Mouse (Mus musculus) heart, embryonic 10.5 days (tissue): ENCODE data around the gene Rnasel. TPM values are rescaled to one million over a fixed set of nuclear protein-coding genes. Genes with fewer than 3 reads are reported as not detected.

Source experiments
- DNase-seq: peaks from one replicate; pipeline ENCODE4 v3.0.0-alpha.2; 2017; ENCODE audit warnings: low spot score
- H3K27ac ChIP-seq: fragments of 300-500 bp; sonication (generic); 2 replicates; pipeline ENCODE4 v1.5.1; 2016; ENCODE audit warnings: mild to moderate bottlenecking
- H3K27me3 ChIP-seq: fragments of 300-500 bp; sonication (generic); 2 replicates; pipeline ENCODE4 v1.6.1; 2016; ENCODE audit warnings: mild to moderate bottlenecking; ENCODE audit not compliant: poor library complexity, insufficient read depth, severe bottlenecking
- H3K36me3 ChIP-seq: fragments of 300-500 bp; sonication (generic); 2 replicates; pipeline ENCODE4 v1.6.1; 2016; ENCODE audit warnings: mild to moderate bottlenecking, moderate library complexity
- H3K4me1 ChIP-seq: fragments of 300-500 bp; sonication (generic); 2 replicates; pipeline ENCODE4 v1.6.1; 2016; ENCODE audit warnings: mild to moderate bottlenecking
- H3K4me3 ChIP-seq: fragments of 300-500 bp; sonication (generic); 2 replicates; pipeline ENCODE4 v1.5.1; 2016; ENCODE audit warnings: mild to moderate bottlenecking, moderate library complexity
- H3K9me3 ChIP-seq: fragments of 300-500 bp; sonication (generic); 2 replicates; pipeline ENCODE4 v1.6.1; 2016; ENCODE audit warnings: mild to moderate bottlenecking, moderate library complexity
- WGBS: fragments of 180-500 bp; shearing (Covaris S2); methylation state at CpG from one replicate; pipeline ENCODE4 v1.1.7; 2016; 5-methylcytosine and 5-hydroxymethylcytosine counted together
- polyA plus RNA-seq: library from polyadenylated mRNA; unstranded; fragments of >200 nt; fragmentation: Nextera tagmentation; extraction: Ambion mirVana; gene quantifications from 2 replicates; pipeline ENCODE4 v1.2.1, GENCODE M21; 2016

The Rnasel gene
- polyA plus RNA-seq, 1 experiment from 2014 or later: 4.4 TPM

- Histone ChIP-seq H3K36me3 (no peaks in the 10 kb centered on the region), H3K27ac (no peak overlapping the region), H3K9me3 (no peaks in the 10 kb centered on the region), H3K4me1 (no peaks in the 10 kb centered on the region), H3K27me3 (no peaks in the 10 kb centered on the region), H3K4me3 (no peak overlapping the region)
- 80% methylated on average over 7 of the region's 7 CpGs for WGBS
- DNase-seq: no peak
Measured at GRCm38 (mm10) chr1:153802691-153803090, 53.5 kb downstream of the Rnasel start.

GRCm38 (mm10) chr1:153803530-153803929 is 54.3 kb downstream of the Rnasel start:
- WGBS: 71% methylated on average over 8 of the region's 8 CpGs
- DNase-seq: no peak
- Histone ChIP-seq H3K36me3 (no peaks in the 10 kb centered on the region), H3K4me1 (no peaks in the 10 kb centered on the region), H3K27ac (no peak overlapping the region), H3K4me3 (no peak overlapping the region), H3K9me3 (no peaks in the 10 kb centered on the region), H3K27me3 (no peaks in the 10 kb centered on the region)

GRCm38 (mm10) chr1:153807390-153807993 is 58.3 kb downstream of the Rnasel start:
- Histone ChIP-seq H3K27me3 (no peaks in the 10 kb centered on the region), H3K4me1 (no peaks in the 10 kb centered on the region), H3K27ac (no peak overlapping the region), H3K36me3 (no peaks in the 10 kb centered on the region), H3K4me3 (no peak overlapping the region), H3K9me3 (no peaks in the 10 kb centered on the region)
- WGBS: 38% methylated on average over 13 of the region's 13 CpGs
- no peak for DNase-seq

Other genes with a start within 250 kb of the Rnasel start
- gene Npl, start 199.4 kb upstream of the Rnasel start, polyA plus RNA-seq: 8.0 and 8.4 TPM in 2 replicates
- gene Rgs8, start 96.4 kb upstream of the Rnasel start, polyA plus RNA-seq: 0.54 and 0.55 TPM in 2 replicates
- 2.6 and 2.9 TPM in 2 replicates for gene Rgs16, start 9.1 kb upstream of the Rnasel start, polyA plus RNA-seq
- gene Rgsl1, start 94.7 kb downstream of the Rnasel start, polyA plus RNA-seq: not detected in 2 replicates
- 0.10 and 0.41 TPM in 2 replicates for gene Teddm1b, start 124.9 kb downstream of the Rnasel start, polyA plus RNA-seq
- gene Teddm1a, start 142.3 kb downstream of the Rnasel start, polyA plus RNA-seq: not detected in 2 replicates
- 65.4 and 96.6 TPM in 2 replicates for gene Glul, start 150.5 kb downstream of the Rnasel start, polyA plus RNA-seq
- 0.18 and 0.34 TPM in 2 replicates for gene Teddm2, start 150.8 kb downstream of the Rnasel start, polyA plus RNA-seq